Mouse (Mus musculus) mature B cell (primary cell): Measurements from ENCODE around the gene Wdr31.

ENCODE experiments used
- in situ Hi-C: fragments of 300-500 bp; cut with MboI; formaldehyde crosslinking; loops from 2 replicates; pipeline ENCODE4 v1.14.3; 2019

Wdr31 gene

DNA sequence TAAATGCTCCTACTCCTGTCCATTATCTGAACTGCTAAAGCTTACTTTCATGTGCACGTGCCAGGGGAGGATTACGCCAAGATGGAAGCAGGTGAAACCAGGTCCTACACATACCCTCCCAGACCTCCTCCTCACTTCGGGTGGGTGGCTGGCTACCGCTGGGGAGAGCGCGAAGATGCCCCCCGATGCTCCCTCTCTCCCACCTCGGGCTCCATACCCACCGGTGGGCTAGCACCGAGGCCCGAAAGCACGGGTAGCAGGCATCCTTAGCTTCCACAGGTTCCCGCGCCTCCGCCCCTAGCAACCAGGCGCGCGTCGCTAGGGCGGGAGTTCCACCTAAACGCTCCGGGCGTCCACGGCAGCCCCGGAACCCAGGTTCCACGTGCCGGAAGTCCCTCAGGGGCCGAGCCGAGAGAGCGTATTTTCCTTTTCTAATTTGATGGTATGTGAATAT, at the start of gene Wdr31:
Wdr31 (minus strand) TSS at position 299 of the 454 bp plus-strand sequence.
- in situ Hi-C loops = no loop called here

DNA sequence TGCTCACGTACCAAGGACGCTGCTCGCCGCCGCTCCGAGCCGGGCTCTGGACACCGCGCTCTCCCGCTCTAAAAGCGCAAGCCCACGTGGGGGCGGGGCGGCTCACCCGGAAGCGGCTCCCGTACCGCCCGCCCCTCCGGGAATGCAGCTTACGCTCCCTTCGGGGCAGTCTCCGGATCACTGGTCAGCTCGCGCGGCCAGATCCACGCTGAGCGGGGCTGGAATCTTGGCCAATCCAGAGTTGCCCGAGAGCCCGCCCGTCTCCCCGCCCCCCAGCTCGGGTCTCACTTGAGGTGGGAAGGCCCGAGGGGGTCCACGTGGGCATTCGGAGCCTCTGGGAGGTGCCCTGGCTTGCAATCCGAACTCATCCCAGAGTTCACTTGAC, 49.1 kb upstream of the Wdr31 start, which contains the start of gene Alad:
Alad (minus strand) TSS at position 70 of the 385 bp plus-strand sequence.
- in situ Hi-C loops = loop anchor here (5.0 kb wide), 1 partner anchor 38 kb away; the partner anchor contains the start of gene Bspry

- in situ Hi-C loops = loop anchor here (5.0 kb wide), 1 partner anchor 37 kb away; the partner anchor contains the start of gene Bspry
These were observed 48.6 kb upstream of the Wdr31 start for GRCm38 (mm10) chr4:62519122-62519848.

DNA sequence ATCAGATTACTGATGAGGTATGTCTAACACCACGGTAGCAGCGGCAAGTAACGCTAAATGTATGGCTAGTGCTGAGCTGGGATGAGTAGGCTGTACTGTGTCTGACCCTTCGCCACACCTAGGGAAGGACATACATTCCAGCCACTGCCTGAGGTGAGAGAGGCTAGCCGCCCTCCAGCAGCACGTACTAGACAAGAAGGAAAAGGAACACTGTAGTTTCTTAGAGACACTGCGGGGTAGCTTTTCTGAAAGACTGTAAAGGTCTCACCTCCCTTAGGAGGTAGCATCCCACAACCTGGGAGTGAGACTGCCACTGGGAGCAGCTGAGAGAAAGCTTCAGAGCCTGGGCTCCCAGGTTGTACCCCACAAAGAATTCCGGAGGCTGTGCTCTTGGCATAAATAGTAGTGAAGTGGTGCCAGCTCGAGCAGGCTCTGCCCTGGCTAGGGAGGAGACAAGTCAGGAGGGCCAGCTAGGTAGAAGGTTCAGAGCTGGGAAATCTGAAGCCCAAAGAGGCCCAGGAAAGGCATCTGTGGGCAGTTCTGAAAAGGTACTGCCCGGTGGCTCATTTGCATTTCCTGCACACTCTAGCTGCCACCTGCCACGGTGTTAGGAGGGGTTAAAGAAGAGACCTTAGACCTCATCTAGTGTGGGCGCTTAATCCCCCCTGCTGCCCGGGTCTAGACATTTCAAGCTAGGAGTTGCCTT, 47.9 kb upstream of the Wdr31 start:
- in situ Hi-C loops = loop anchor here (5.0 kb wide), 1 partner anchor 36 kb away; the partner anchor contains the start of gene Bspry

GRCm38 (mm10) chr4:62517538-62518415, 47.1 kb upstream of the Wdr31 start:
- in situ Hi-C loops = loop anchor here (5.0 kb wide), 1 partner anchor 35 kb away; the partner anchor contains the start of gene Bspry

DNA sequence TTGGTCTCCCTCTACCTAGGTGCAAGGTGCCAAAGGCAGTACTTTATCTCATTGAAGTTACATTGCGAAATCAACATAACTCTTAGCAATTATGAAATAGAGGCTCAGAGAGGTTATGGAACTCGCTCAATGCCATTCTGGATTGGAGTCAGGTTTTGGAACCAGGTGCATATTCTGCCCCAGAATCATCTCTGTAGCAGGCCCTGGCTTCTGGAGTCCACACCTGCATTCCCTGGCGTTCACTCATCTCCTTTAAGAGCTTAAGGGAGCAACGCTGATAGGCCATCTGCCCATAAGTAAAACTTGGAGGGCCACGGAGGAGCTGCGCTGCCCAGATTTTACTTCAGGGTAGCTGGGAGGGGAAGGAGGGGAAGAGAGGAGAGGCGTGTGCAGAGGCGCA, 46.4 kb upstream of the Wdr31 start:
- in situ Hi-C loops = loop anchor here (5.0 kb wide), 1 partner anchor 35 kb away; the partner anchor contains the start of gene Bspry

DNA sequence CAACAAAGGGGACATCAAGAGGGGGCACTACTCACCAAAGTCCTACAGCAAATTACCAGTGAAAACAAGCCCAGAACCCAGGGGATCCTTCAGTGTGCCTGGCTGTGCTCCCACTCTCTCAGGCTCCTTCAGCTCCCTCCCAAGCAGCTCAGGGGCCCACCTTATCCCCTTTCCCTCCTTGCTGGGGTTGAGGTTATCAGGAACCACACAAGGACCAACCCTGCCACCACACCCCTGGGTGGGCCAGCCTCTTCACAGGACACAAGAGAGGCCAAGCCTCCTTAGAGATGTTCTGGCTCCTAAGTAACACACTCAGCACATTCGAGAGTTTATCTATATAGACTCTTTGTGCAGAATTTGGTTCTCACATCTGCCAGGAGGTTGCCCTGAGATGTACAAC, 45.9 kb upstream of the Wdr31 start:
- in situ Hi-C loops = loop anchor here (5.0 kb wide), 1 partner anchor 34 kb away; the partner anchor contains the start of gene Bspry

- in situ Hi-C loops = loop anchor here (5.0 kb wide), 1 partner anchor 34 kb away; the partner anchor contains the start of gene Bspry
These were observed 45.4 kb upstream of the Wdr31 start for GRCm38 (mm10) chr4:62516079-62516478.

GRCm38 (mm10) chr4:62515490-62515889, 44.8 kb upstream of the Wdr31 start:
- in situ Hi-C loops = loop anchor here (5.0 kb wide), 1 partner anchor 33 kb away; the partner anchor contains the start of gene Bspry

GRCm38 (mm10) chr4:62514995-62515394, 44.3 kb upstream of the Wdr31 start:
- in situ Hi-C loops = loop anchor here (5.0 kb wide), 1 partner anchor 33 kb away; the partner anchor contains the start of gene Bspry

DNA sequence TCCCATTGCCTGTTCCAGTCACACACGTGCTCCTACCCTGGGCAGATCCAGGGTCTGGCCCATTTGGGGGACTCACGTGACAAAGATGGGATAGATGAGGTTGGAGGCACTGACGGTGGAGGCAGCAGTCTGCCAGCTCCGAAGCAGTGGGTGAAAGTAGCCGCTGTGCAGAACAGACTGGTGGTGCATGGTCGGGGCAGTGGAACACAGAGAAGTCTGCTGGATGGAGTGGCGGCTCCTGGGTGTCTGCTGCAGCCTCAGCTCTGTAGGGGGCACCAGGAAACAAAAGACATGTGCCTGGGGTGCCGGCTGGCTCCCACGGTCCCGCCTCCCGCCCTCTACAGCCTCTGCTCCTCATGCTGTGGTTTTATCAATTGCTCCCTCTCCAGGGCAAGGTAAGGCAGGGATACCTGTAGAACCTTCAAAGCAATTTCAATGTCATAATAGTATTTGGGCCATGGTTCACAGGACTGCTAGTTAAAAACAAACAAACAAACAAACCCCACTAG, 43.4 kb upstream of the Wdr31 start:
- in situ Hi-C loops = no loop called here

GRCm38 (mm10) chr4:62509946-62510345, 39.2 kb upstream of the Wdr31 start:
- in situ Hi-C loops = no loop called here

DNA sequence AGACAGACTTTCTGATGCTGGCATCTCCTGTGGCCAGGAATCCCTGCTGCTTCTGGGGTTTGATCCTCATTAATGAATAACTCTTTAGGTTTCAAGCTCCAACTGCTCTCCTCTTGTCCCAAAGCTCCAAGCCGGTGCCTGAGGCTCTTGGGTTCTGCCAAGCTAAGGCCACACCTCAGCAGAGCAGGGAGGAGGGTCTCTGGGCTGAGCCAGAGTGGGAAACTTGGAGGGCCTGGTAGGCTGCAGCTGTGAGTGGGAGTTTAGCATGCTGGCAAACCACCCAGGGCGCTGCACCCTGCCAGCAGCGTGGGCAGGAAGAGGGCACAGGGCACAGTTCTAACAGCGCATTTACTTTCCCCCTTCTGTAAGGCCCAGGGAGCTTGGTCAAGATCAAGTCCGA, 38.1 kb upstream of the Wdr31 start:
- in situ Hi-C loops = no loop called here

DNA sequence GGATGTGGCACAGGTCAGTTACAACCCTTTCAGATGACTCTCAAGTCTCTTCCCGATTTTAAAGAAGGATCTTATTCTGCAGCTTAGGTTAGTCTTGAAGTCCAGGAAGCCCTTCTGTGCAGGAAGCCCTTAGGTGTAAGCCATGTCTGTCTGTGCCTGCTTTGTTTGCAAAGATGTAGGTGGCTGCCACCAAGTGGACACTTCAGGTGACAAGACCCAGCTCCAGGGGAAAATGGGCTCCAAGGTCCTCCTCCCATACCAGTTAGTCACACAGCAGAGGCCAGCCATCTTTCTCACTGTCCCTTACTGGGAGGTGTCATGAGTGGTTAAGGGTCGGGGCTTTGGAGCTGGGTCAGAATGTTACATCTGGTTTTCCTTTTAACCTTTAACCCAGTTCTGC, 36.1 kb upstream of the Wdr31 start:
- in situ Hi-C loops = no loop called here

- in situ Hi-C loops = no loop called here
These were observed 35.3 kb upstream of the Wdr31 start for GRCm38 (mm10) chr4:62505991-62506390.

GRCm38 (mm10) chr4:62503374-62503970, 32.8 kb upstream of the Wdr31 start, which contains the start of gene Hdhd3:
Gene Hdhd3 (minus strand): TSS chr4:62503467.
- in situ Hi-C loops = no loop called here

GRCm38 (mm10) chr4:62502969-62503368, 32.3 kb upstream of the Wdr31 start:
- in situ Hi-C loops = no loop called here

- in situ Hi-C loops = no loop called here
These were observed 31.5 kb upstream of the Wdr31 start for GRCm38 (mm10) chr4:62501964-62502732.

DNA sequence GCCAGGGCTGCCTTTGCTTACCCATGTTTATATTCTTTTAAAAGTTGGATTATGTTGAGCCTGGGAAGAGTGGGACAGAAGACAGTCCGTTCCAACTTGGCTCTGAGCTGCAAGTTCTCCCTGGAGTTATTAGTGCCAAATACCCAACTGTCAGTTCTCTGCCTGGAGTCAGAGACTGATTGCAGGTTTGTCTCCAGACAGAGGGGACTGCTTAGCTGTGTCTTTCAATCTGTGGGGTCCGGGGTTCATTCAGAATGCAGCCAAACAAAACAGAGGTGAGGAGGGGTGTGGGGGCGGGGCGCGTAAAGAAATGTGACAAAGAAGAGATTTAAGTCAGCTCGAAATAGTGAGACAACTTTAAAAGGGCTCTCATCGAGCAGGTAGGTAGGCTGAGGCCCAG, 30.8 kb upstream of the Wdr31 start:
- in situ Hi-C loops = no loop called here

- in situ Hi-C loops = no loop called here
These were observed 30.1 kb upstream of the Wdr31 start for GRCm38 (mm10) chr4:62500799-62501198.
